Mouse (Mus musculus) stomach, postnatal 0 days (tissue): ENCODE measurements around the gene Kat5. TPM values are rescaled to one million over a fixed set of nuclear protein-coding genes. Genes with fewer than 3 reads are reported as not detected.

ENCODE experiments used
- ATAC-seq: fragments of 200-750 bp; cut with Nextera tagmentation; 2 replicates; pipeline ENCODE4 v1.8.0; 2017; ENCODE audit not compliant: low FRiP score, low TSS enrichment
- DNase-seq: peaks from one replicate; pipeline ENCODE4 v3.0.0-alpha.2; 2016; ENCODE audit warnings: low spot score
- H3K27ac ChIP-seq: fragments of 300-500 bp; sonication (generic); replicated peaks from 2 replicates; pipeline ENCODE4 v1.5.1; 2014; ENCODE audit warnings: mild to moderate bottlenecking, control low read depth
- H3K27me3 ChIP-seq: fragments of 300-500 bp; sonication (generic); 2 replicates; pipeline ENCODE4 v1.6.1; 2014; ENCODE audit warnings: low read length; ENCODE audit not compliant: control insufficient read depth, insufficient read depth
- H3K36me3 ChIP-seq: fragments of 300-500 bp; sonication (generic); 2 replicates; pipeline ENCODE4 v1.6.1; 2014; ENCODE audit warnings: low read length, mixed read lengths; ENCODE audit not compliant: control insufficient read depth, insufficient read depth
- H3K4me1 ChIP-seq: fragments of 300-500 bp; sonication (generic); replicated peaks from 2 replicates; pipeline ENCODE4 v1.6.1; 2014; ENCODE audit warnings: antibody characterized with exemption; ENCODE audit not compliant: control insufficient read depth, insufficient read depth
- H3K4me2 ChIP-seq: fragments of 300-500 bp; sonication (generic); replicated peaks from 2 replicates; pipeline ENCODE4 v1.6.1; 2014; ENCODE audit warnings: low read depth, mild to moderate bottlenecking, control low read depth, moderate library complexity
- H3K4me3 ChIP-seq: fragments of 300-500 bp; sonication (generic); 2 replicates; pipeline ENCODE4 v1.5.1; 2014; ENCODE audit warnings: low read depth, low read length, control low read depth
- H3K9ac ChIP-seq: fragments of 300-500 bp; sonication (generic); 2 replicates; pipeline ENCODE4 v1.6.1; 2014; ENCODE audit warnings: mild to moderate bottlenecking, low read length, control low read depth, mixed read lengths
- H3K9me3 ChIP-seq: fragments of 300-500 bp; sonication (generic); 2 replicates; pipeline ENCODE4 v1.6.1; 2016; ENCODE audit warnings: low read length; ENCODE audit not compliant: control insufficient read depth
- CTCF ChIP-seq: IDR thresholded peaks from 2 replicates; pipeline ENCODE4 v1.5.1; 2016; ENCODE audit warnings: antibody characterized with exemption, low read depth, mild to moderate bottlenecking, moderate library complexity
- EP300 ChIP-seq: optimal IDR thresholded peaks from 2 replicates; pipeline ENCODE3; 2016; ENCODE audit warnings: antibody characterized with exemption
- whole genome bisulfite sequencing: fragments of 180-500 bp; shearing (Covaris S2); extraction: QIAGEN DNeasy Blood & Tissue Kit; methylation state at CpG from one replicate; pipeline ENCODE4 v1.1.7; 2014; 5-methylcytosine and 5-hydroxymethylcytosine counted together
- polyA plus RNA-seq: library from polyadenylated mRNA; unstranded; fragments of >200 nt; fragmentation: Nextera tagmentation; extraction: Ambion mirVana; gene quantifications from 2 replicates; pipeline ENCODE4 v1.2.1, GENCODE M21; 2015

Kat5 gene
- polyA plus RNA-seq, 1 experiment from 2014 or later = 31.8 TPM

GRCm38 (mm10) chr19:5559631-5560456 lies 50.2 kb downstream of the Kat5 start:
- Histone ChIP-seq H3K36me3 (no peaks in the 10 kb centered on the region), H3K4me1 (no peaks in the 10 kb centered on the region), H3K4me2 (peak overlapping the region; percentile 58), H3K27me3 (no peaks in the 10 kb centered on the region), H3K9me3 (no peaks in the 10 kb centered on the region), H3K9ac (peak overlapping the region; percentile 54), H3K4me3 (peak overlapping the region; percentile 50), H3K27ac (peak overlapping the region; percentile 77)
- ATAC-seq = peak; percentile 1; the same call in 1 of the 2 replicates
- DNase-seq = peak; percentile 58
- WGBS = 1% methylated on average over 61 of the region's 69 CpGs
- no peak for TF ChIP-seq CTCF
- TF ChIP-seq EP300 = no peak

GRCm38 (mm10) chr19:5559229-5559628 lies 50.8 kb downstream of the Kat5 start:
- Histone ChIP-seq H3K9ac (peak overlapping the region; percentile 8), H3K27ac (no peak overlapping the region), H3K4me3 (peak overlapping the region; percentile 50), H3K9me3 (no peaks in the 10 kb centered on the region), H3K4me2 (peak overlapping the region; percentile 58), H3K4me1 (no peaks in the 10 kb centered on the region), H3K36me3 (no peaks in the 10 kb centered on the region), H3K27me3 (no peaks in the 10 kb centered on the region)
- 18% methylated on average over 8 of the region's 8 CpGs for WGBS
- DNase-seq (no peak), ATAC-seq (no peak)
- TF ChIP-seq CTCF = no peak
- no peak for TF ChIP-seq EP300

- Histone ChIP-seq H3K27me3 (no peaks in the 10 kb centered on the region), H3K9ac (0 out of 2 replicates have a peak overlapping the region, but pooled peaks have one; percentile 18), H3K27ac (no peak overlapping the region), H3K36me3 (no peaks in the 10 kb centered on the region), H3K4me1 (no peaks in the 10 kb centered on the region), H3K4me2 (peak overlapping the region; percentile 58), H3K4me3 (peak overlapping the region; percentile 50), H3K9me3 (no peaks in the 10 kb centered on the region)
- 67% methylated on average over 8 of the region's 8 CpGs for WGBS
- DNase-seq = peak; percentile 51
- TF ChIP-seq CTCF (no peak), EP300 (no peak)
- no peak for ATAC-seq
Observed at GRCm38 (mm10) chr19:5558770-5559169, 51.3 kb downstream of the Kat5 start.

GRCm38 (mm10) chr19:5558169-5558568 lies 51.9 kb downstream of the Kat5 start:
- no peak for DNase-seq
- WGBS = 47% methylated on average over 7 of the region's 7 CpGs
- Histone ChIP-seq H3K9ac (peak overlapping the region; percentile 18; the same call in 1 of the 2 replicates), H3K4me2 (peak overlapping the region; percentile 58), H3K27me3 (no peaks in the 10 kb centered on the region), H3K36me3 (no peaks in the 10 kb centered on the region), H3K4me1 (no peaks in the 10 kb centered on the region), H3K4me3 (peak overlapping the region; percentile 50; the same call in 1 of the 2 replicates), H3K9me3 (no peaks in the 10 kb centered on the region), H3K27ac (no peak overlapping the region)
- no peak for ATAC-seq
- TF ChIP-seq EP300 = no peak
- TF ChIP-seq CTCF = no peak

GRCm38 (mm10) chr19:5554212-5554611 lies 55.8 kb downstream of the Kat5 start:
- peak overlapping the region; percentile 65 for H3K27ac ChIP-seq
- H3K4me3 ChIP-seq = no peak overlapping the region

GRCm38 (mm10) chr19:5553802-5554201 lies 56.2 kb downstream of the Kat5 start:
- Histone ChIP-seq H3K9me3 (no peaks in the 10 kb centered on the region), H3K36me3 (peaks cover 3% of the 10 kb centered on the region; the same call in 1 of the 2 replicates), H3K4me1 (no peaks in the 10 kb centered on the region), H3K27ac (peak overlapping the region; percentile 65), H3K27me3 (no peaks in the 10 kb centered on the region), H3K4me3 (no peak overlapping the region), H3K4me2 (peak overlapping the region; percentile 23; the same call in 1 of the 2 replicates), H3K9ac (no peak overlapping the region)
- 48% methylated on average over 8 of the region's 8 CpGs for WGBS
- DNase-seq (peak; percentile 68), ATAC-seq (peak; percentile 73)
- TF ChIP-seq EP300 (no peak), CTCF (no peak)

More at GRCm38 (mm10) chr19:5554212-5554611, 55.8 kb downstream of the Kat5 start:
- Histone ChIP-seq H3K9ac (no peak overlapping the region), H3K27me3 (no peaks in the 10 kb centered on the region), H3K36me3 (peaks cover 3% of the 10 kb centered on the region; the same call in 1 of the 2 replicates), H3K9me3 (no peaks in the 10 kb centered on the region), H3K4me2 (peak overlapping the region; percentile 23; the same call in 1 of the 2 replicates), H3K4me1 (no peaks in the 10 kb centered on the region)
- WGBS = 59% methylated on average over 14 of the region's 14 CpGs
- no peak for TF ChIP-seq CTCF
- no peak for TF ChIP-seq EP300
- DNase-seq (peak; percentile 86), ATAC-seq (peak; percentile 82)

Other genes starting within 250 kb of the Kat5 start
- gene Eif1ad, start 243.5 kb downstream of the Kat5 start, polyA plus RNA-seq = 47.5 and 49.1 TPM in 2 replicates
- 279 and 293 TPM in 2 replicates for gene Banf1, start 243.1 kb downstream of the Kat5 start, polyA plus RNA-seq
- gene Sart1, start 221.5 kb downstream of the Kat5 start, polyA plus RNA-seq = 30.9 and 34.1 TPM in 2 replicates
- 0.44 TPM in 1 of 2 replicates, not detected in the other for gene Tsga10ip, start 207.7 kb downstream of the Kat5 start, polyA plus RNA-seq
- 196 and 203 TPM in 2 replicates for gene Drap1, start 185.3 kb downstream of the Kat5 start, polyA plus RNA-seq
- gene AI837181, start 185.1 kb downstream of the Kat5 start, polyA plus RNA-seq = 36.5 and 38.6 TPM in 2 replicates
- gene Fosl1, start 162.7 kb downstream of the Kat5 start, polyA plus RNA-seq = 0.16 and 0.33 TPM in 2 replicates
- gene Ccdc85b, start 152.3 kb downstream of the Kat5 start, polyA plus RNA-seq = 11.6 and 12.5 TPM in 2 replicates
- gene Fibp, start 149.6 kb downstream of the Kat5 start, polyA plus RNA-seq = 103 and 111 TPM in 2 replicates
- gene Ctsw, start 141.7 kb downstream of the Kat5 start, polyA plus RNA-seq = 0.29 and 0.50 TPM in 2 replicates
- gene Efemp2, start 136.3 kb downstream of the Kat5 start, polyA plus RNA-seq = 59.7 and 67.0 TPM in 2 replicates
- 18.4 and 18.5 TPM in 2 replicates for gene Mus81, start 121.8 kb downstream of the Kat5 start, polyA plus RNA-seq
- gene Cfl1, start 119.8 kb downstream of the Kat5 start, polyA plus RNA-seq = 1,281 and 1,389 TPM in 2 replicates
- not detected in 2 replicates for gene 1700020D05Rik, start 106.5 kb downstream of the Kat5 start, polyA plus RNA-seq
- gene Snx32, start 99.7 kb downstream of the Kat5 start, polyA plus RNA-seq = 2.8 and 3.8 TPM in 2 replicates
- 26.6 and 28.2 TPM in 2 replicates for gene Ovol1, start 49.6 kb downstream of the Kat5 start, polyA plus RNA-seq
- gene Ap5b1, start 42.2 kb downstream of the Kat5 start, polyA plus RNA-seq = 4.7 and 5.7 TPM in 2 replicates
- 57.3 and 64.7 TPM in 2 replicates for gene Rnaseh2c, start 8.4 kb downstream of the Kat5 start, polyA plus RNA-seq
- 28.7 and 35.2 TPM in 2 replicates for gene Rela, start 27.2 kb upstream of the Kat5 start, polyA plus RNA-seq
- gene Sipa1, start 53.5 kb upstream of the Kat5 start, polyA plus RNA-seq = 8.0 and 11.5 TPM in 2 replicates
- gene Map3k11, start 78.5 kb upstream of the Kat5 start, polyA plus RNA-seq = 14.0 and 16.5 TPM in 2 replicates
- gene Pcnx3, start 78.7 kb upstream of the Kat5 start, polyA plus RNA-seq = 6.5 and 7.9 TPM in 2 replicates
- 8.4 and 9.5 TPM in 2 replicates for gene Kcnk7, start 94.1 kb upstream of the Kat5 start, polyA plus RNA-seq
- gene Ehbp1l1, start 116.1 kb upstream of the Kat5 start, polyA plus RNA-seq = 28.0 and 29.5 TPM in 2 replicates
- 51.9 and 52.1 TPM in 2 replicates for gene Fam89b, start 119.4 kb upstream of the Kat5 start, polyA plus RNA-seq
- 15.7 and 26.9 TPM in 2 replicates for gene Ltbp3, start 130.7 kb upstream of the Kat5 start, polyA plus RNA-seq
- gene Scyl1, start 161.2 kb upstream of the Kat5 start, polyA plus RNA-seq = 38.1 and 40.9 TPM in 2 replicates